Mouse (Mus musculus): ENCODE measurements around the gene Ankra2. TPM values are rescaled to one million over a fixed set of nuclear protein-coding genes. Genes with fewer than 3 reads are reported as not detected.

Ankra2 gene
- polyA plus RNA-seq, 1 experiment = 4.7 TPM

GRCm38 (mm10) chr13:98297883-98298482 lies 35.1 kb downstream of the Ankra2 start:
- Histone ChIP-seq H3ac (ENCODE audit: control insufficient read depth, insufficient read length, low read depth) (no peak overlapping the region), H3K79me3 (ENCODE audit: low read depth) (no peaks in the 10 kb centered on the region), H3K4me3 (ENCODE audit: insufficient read depth, poor library complexity, severe bottlenecking) (no peak overlapping the region), H3K79me2 (ENCODE audit: control insufficient read depth, insufficient read depth) (no peaks in the 10 kb centered on the region), H3K36me3 (ENCODE audit: control insufficient read depth, insufficient read depth) (no peaks in the 10 kb centered on the region), H3K27me3 (ENCODE audit: control insufficient read depth, insufficient read depth, insufficient read length) (peaks cover 3% of the 10 kb centered on the region)
- TF ChIP-seq CTCF (IDR thresholded peaks at IDR 0.05; ENCODE audit: control insufficient read depth, insufficient read depth, insufficient read length) (peak; percentile 5), MYOD1 (IDR thresholded peaks at IDR 0.05; ENCODE audit: control insufficient read depth, insufficient read length, low read depth) (no peak)

GRCm38 (mm10) chr13:98298833-98299758 lies 36.2 kb downstream of the Ankra2 start:
- Histone ChIP-seq H3K36me3 (ENCODE audit: control insufficient read depth, insufficient read depth) (no peaks in the 10 kb centered on the region), H3K79me2 (ENCODE audit: control insufficient read depth, insufficient read depth) (no peaks in the 10 kb centered on the region), H3K79me3 (ENCODE audit: low read depth) (no peaks in the 10 kb centered on the region), H3K4me3 (ENCODE audit: insufficient read depth, poor library complexity, severe bottlenecking) (no peak overlapping the region), H3K27me3 (ENCODE audit: control insufficient read depth, insufficient read depth, insufficient read length) (no peaks in the 10 kb centered on the region), H3ac (ENCODE audit: control insufficient read depth, insufficient read length, low read depth) (no peak overlapping the region)
- TF ChIP-seq CEBPB (IDR thresholded peaks at IDR 0.05; ENCODE audit: low read depth) (no peak), MYOG (IDR thresholded peaks at IDR 0.05; ENCODE audit: control insufficient read depth, extremely low read depth, insufficient read length) (no peak), FOSL1 (IDR thresholded peaks at IDR 0.05; ENCODE audit: insufficient read depth, low read length, poor library complexity, severe bottlenecking) (no peak), USF1 (IDR thresholded peaks at IDR 0.05; ENCODE audit: low read depth) (no peak), MAX (IDR thresholded peaks at IDR 0.05) (no peak), CTCF (IDR thresholded peaks at IDR 0.05; ENCODE audit: control insufficient read depth, insufficient read depth, insufficient read length) (peak; percentile 61)

- H3ac ChIP-seq (ENCODE audit: control insufficient read depth, insufficient read length, low read depth) = no peak overlapping the region
- TF ChIP-seq CTCF (IDR thresholded peaks at IDR 0.05; ENCODE audit: control insufficient read depth, insufficient read depth, insufficient read length) = no peak
- no peak for TF ChIP-seq MAX (IDR thresholded peaks at IDR 0.05)
- TF ChIP-seq CEBPB (IDR thresholded peaks at IDR 0.05; ENCODE audit: low read depth) = no peak
- no peak for TF ChIP-seq MYOG (IDR thresholded peaks at IDR 0.05; ENCODE audit: control insufficient read depth, extremely low read depth, insufficient read length)
- no peak for TF ChIP-seq USF1 (IDR thresholded peaks at IDR 0.05; ENCODE audit: low read depth)
- no peak for TF ChIP-seq MYOD1 (IDR thresholded peaks at IDR 0.05; ENCODE audit: control insufficient read depth, insufficient read length, low read depth)
- TF ChIP-seq FOSL1 (IDR thresholded peaks at IDR 0.05; ENCODE audit: insufficient read depth, low read length, poor library complexity, severe bottlenecking) = no peak
- peaks cover 3% of the 10 kb centered on the region for H3K79me3 ChIP-seq (ENCODE audit: low read depth)
- H3K4me3 ChIP-seq (ENCODE audit: insufficient read depth, poor library complexity, severe bottlenecking) = no peak overlapping the region
- H3K36me3 ChIP-seq (ENCODE audit: control insufficient read depth, insufficient read depth) = peaks cover 24% of the 10 kb centered on the region
- H3K79me2 ChIP-seq (ENCODE audit: control insufficient read depth, insufficient read depth) = peaks cover 3% of the 10 kb centered on the region
- no peaks in the 10 kb centered on the region for H3K27me3 ChIP-seq (ENCODE audit: control insufficient read depth, insufficient read depth, insufficient read length)
Observed at GRCm38 (mm10) chr13:98305257-98305656, 42.4 kb downstream of the Ankra2 start.

- H3K36me3 ChIP-seq (ENCODE audit: control insufficient read depth, insufficient read depth) = peaks cover 35% of the 10 kb centered on the region
- H3K4me3 ChIP-seq (ENCODE audit: insufficient read depth, poor library complexity, severe bottlenecking) = no peak overlapping the region
- no peaks in the 10 kb centered on the region for H3K27me3 ChIP-seq (ENCODE audit: control insufficient read depth, insufficient read depth, insufficient read length)
- no peak overlapping the region for H3ac ChIP-seq (ENCODE audit: control insufficient read depth, insufficient read length, low read depth)
- peaks cover 12% of the 10 kb centered on the region for H3K79me3 ChIP-seq (ENCODE audit: low read depth)
- H3K79me2 ChIP-seq (ENCODE audit: control insufficient read depth, insufficient read depth) = peaks cover 14% of the 10 kb centered on the region
- no peak for TF ChIP-seq CEBPB (IDR thresholded peaks at IDR 0.05; ENCODE audit: low read depth)
- no peak for TF ChIP-seq USF1 (IDR thresholded peaks at IDR 0.05; ENCODE audit: low read depth)
- no peak for TF ChIP-seq MYOG (IDR thresholded peaks at IDR 0.05; ENCODE audit: control insufficient read depth, extremely low read depth, insufficient read length)
- no peak for TF ChIP-seq FOSL1 (IDR thresholded peaks at IDR 0.05; ENCODE audit: insufficient read depth, low read length, poor library complexity, severe bottlenecking)
- no peak for TF ChIP-seq CTCF (IDR thresholded peaks at IDR 0.05; ENCODE audit: control insufficient read depth, insufficient read depth, insufficient read length)
- no peak for TF ChIP-seq MAX (IDR thresholded peaks at IDR 0.05)
- no peak for TF ChIP-seq MYOD1 (IDR thresholded peaks at IDR 0.05; ENCODE audit: control insufficient read depth, insufficient read length, low read depth)
Observed at GRCm38 (mm10) chr13:98306393-98306792, 43.5 kb downstream of the Ankra2 start.

GRCm38 (mm10) chr13:98306852-98307475 lies 44.1 kb downstream of the Ankra2 start:
- TF ChIP-seq MAX (IDR thresholded peaks at IDR 0.05) (no peak), MYOD1 (IDR thresholded peaks at IDR 0.05; ENCODE audit: control insufficient read depth, insufficient read length, low read depth) (no peak), CTCF (IDR thresholded peaks at IDR 0.05; ENCODE audit: control insufficient read depth, insufficient read depth, insufficient read length) (no peak), USF1 (IDR thresholded peaks at IDR 0.05; ENCODE audit: low read depth) (no peak), MYOG (IDR thresholded peaks at IDR 0.05; ENCODE audit: control insufficient read depth, extremely low read depth, insufficient read length) (no peak), CEBPB (IDR thresholded peaks at IDR 0.05; ENCODE audit: low read depth) (no peak), FOSL1 (IDR thresholded peaks at IDR 0.05; ENCODE audit: insufficient read depth, low read length, poor library complexity, severe bottlenecking) (no peak)
- peaks cover 20% of the 10 kb centered on the region for H3K79me2 ChIP-seq (ENCODE audit: control insufficient read depth, insufficient read depth)
- H3K36me3 ChIP-seq (ENCODE audit: control insufficient read depth, insufficient read depth) = peaks cover 41% of the 10 kb centered on the region
- H3K4me3 ChIP-seq (ENCODE audit: insufficient read depth, poor library complexity, severe bottlenecking) = no peak overlapping the region
- no peak overlapping the region for H3ac ChIP-seq (ENCODE audit: control insufficient read depth, insufficient read length, low read depth)
- no peaks in the 10 kb centered on the region for H3K27me3 ChIP-seq (ENCODE audit: control insufficient read depth, insufficient read depth, insufficient read length)
- peaks cover 18% of the 10 kb centered on the region for H3K79me3 ChIP-seq (ENCODE audit: low read depth)
